Mouse (Mus musculus): ENCODE measurements at regions not wholly inside any gene's neighbourhood (a gene's known extent, or its start where the extent isn't known, plus 50 kb on each side); places are given as distances from the start of the nearest gene placed in this dataset.

DNA sequence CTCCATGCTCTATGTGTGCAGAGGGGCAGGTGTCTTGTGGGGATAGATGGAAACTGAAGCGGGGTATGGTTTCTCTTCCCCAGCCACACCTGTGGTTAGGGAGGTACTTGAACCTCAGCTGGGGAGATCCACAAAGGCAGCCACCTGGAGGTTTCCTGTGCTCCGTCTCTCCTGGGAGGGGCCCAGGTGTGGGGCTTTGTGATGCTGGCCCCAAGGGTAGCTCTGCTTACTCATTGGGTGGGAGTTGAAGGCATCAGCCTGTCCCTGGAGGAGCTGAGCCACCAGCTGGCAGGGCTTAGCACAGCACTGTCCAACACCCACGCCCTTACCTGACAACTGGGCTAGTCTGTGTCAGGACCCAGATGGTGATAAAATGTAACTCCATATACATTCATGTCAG lies 81.4 kb downstream of the Lhx2 start:
- Histone ChIP-seq H3K9me3 (replicated peaks) (no peaks in the 10 kb centered on the region), H3K4me1 (peaks cover 14% of the 10 kb centered on the region), H3K36me3 (no peaks in the 10 kb centered on the region), H3K9ac (replicated peaks) (no peak overlapping the region), H3K4me3 (replicated peaks) (no peak overlapping the region), H3K4me2 (no peak overlapping the region), H3K27ac (replicated peaks) (no peak overlapping the region), H3K27me3 (replicated peaks) (no peaks in the 10 kb centered on the region)
- no peak for ATAC-seq (ENCODE audit: low FRiP score)
- WGBS: 65% methylated on average over 3 of the region's 3 CpGs

- no peaks in the 10 kb centered on the region for H3K9me3 ChIP-seq (replicated peaks)
- H3K4me1 ChIP-seq: peaks cover 14% of the 10 kb centered on the region
- no peak overlapping the region for H3K4me2 ChIP-seq
- H3K9ac ChIP-seq (replicated peaks): no peak overlapping the region
- H3K4me3 ChIP-seq (replicated peaks): no peak overlapping the region
- no peaks in the 10 kb centered on the region for H3K36me3 ChIP-seq
- H3K27me3 ChIP-seq (replicated peaks): no peaks in the 10 kb centered on the region
- WGBS: 90% methylated on average over 3 of the region's 3 CpGs
- ATAC-seq (ENCODE audit: low FRiP score): no peak
- no peak overlapping the region for H3K27ac ChIP-seq (replicated peaks)
These were observed 83.3 kb downstream of the Lhx2 start for GRCm38 (mm10) chr2:38422406-38422805.

DNA sequence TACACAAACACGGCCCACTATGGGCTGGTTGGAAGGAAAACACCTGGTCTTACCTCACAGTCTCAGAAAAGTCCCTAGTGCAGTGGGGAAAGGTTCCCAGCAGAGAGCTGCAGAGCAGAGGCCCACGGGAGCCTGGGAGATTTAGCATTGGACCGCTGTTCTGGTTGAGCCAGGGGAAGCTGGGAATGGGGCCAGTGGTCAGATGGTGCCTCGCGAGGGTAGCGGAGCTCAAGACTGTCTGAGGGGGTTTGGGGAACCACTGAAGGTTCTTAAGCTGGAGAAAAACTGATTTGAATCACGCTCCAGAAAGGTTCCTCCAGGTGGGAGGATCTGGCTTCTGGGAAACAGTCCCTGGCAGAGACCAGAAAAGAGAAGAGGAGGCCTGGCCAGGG lies 84.8 kb downstream of the Lhx2 start:
- H3K9me3 ChIP-seq (replicated peaks): no peaks in the 10 kb centered on the region
- H3K4me1 ChIP-seq: peaks cover 14% of the 10 kb centered on the region
- WGBS: 20% methylated on average over 7 of the region's 7 CpGs
- 0 out of 2 replicates have a peak overlapping the region, but pooled peaks have one; percentile 11 for H3K9ac ChIP-seq (replicated peaks)
- peak overlapping the region; percentile 44 for H3K4me2 ChIP-seq
- no peak overlapping the region for H3K27ac ChIP-seq (replicated peaks)
- no peak overlapping the region for H3K4me3 ChIP-seq (replicated peaks)
- no peaks in the 10 kb centered on the region for H3K27me3 ChIP-seq (replicated peaks)
- no peaks in the 10 kb centered on the region for H3K36me3 ChIP-seq
- ATAC-seq (ENCODE audit: low FRiP score): peak; percentile 25; the same call in 1 of the 2 replicates

DNA sequence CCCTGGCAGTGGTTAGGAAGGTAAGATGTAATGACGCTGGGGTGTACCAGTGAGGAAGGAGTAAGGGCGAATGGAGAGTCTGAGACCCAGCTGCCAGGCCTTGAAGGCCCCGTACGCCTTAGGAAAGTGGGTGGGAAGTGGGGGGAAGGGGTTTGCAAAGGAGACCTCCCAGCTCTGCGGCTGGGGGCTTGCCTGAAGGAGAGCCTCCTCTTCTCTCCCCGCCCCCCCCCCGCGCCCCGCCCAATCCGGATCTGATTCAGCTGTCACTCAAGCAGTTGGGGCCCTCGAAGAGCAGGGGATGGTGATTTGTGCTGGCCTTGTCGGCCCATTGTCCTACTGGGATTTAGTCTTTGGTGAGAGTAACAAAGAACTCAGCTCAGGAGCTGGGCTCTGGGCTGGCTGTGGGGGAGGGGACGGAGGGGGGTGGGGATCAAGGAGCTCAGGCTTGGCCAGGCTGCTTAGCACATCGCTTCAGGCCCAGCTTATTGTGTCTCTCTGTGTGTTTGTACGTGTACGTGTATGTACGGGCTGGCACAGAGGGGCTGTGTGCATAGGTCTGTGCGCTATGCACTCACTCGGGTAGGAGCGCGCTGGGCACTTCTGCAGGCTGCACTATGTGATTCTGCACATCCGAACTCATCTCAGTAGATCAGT lies 85.3 kb downstream of the Lhx2 start:
- Histone ChIP-seq H3K9me3 (replicated peaks) (no peaks in the 10 kb centered on the region), H3K36me3 (no peaks in the 10 kb centered on the region), H3K27me3 (replicated peaks) (no peaks in the 10 kb centered on the region), H3K4me2 (peak overlapping the region; percentile 44), H3K9ac (replicated peaks) (0 out of 2 replicates have a peak overlapping the region, but pooled peaks have one; percentile 23), H3K4me1 (peaks cover 14% of the 10 kb centered on the region), H3K4me3 (replicated peaks) (0 out of 2 replicates have a peak overlapping the region, but pooled peaks have one; percentile 10), H3K27ac (replicated peaks) (no peak overlapping the region)
- peak; percentile 68 for ATAC-seq (ENCODE audit: low FRiP score)
- WGBS: 2% methylated on average over 22 of the region's 22 CpGs

DNA sequence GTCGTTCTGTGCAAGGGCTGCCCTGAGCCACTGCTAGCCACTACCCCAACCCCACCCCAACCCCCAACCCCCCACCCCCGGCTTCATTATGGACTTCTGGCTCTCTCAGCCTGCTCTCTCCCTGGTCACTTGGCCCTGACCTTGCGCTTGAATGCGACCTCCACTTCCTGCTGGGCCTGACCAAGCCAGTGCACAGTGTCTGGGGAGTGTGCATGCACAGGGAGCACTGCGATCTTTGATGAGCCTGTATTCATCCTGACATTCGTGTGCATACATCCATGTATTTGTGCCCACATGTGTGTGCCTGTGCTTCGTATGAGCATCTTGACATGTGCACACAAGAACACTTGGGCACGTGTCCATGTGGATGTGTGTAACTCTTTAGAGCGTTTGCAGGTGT lies 85.9 kb downstream of the Lhx2 start:
- Histone ChIP-seq H3K36me3 (no peaks in the 10 kb centered on the region), H3K9me3 (replicated peaks) (no peaks in the 10 kb centered on the region), H3K27me3 (replicated peaks) (no peaks in the 10 kb centered on the region), H3K9ac (replicated peaks) (no peak overlapping the region), H3K4me2 (peak overlapping the region; percentile 44), H3K4me1 (peaks cover 14% of the 10 kb centered on the region), H3K27ac (replicated peaks) (no peak overlapping the region), H3K4me3 (replicated peaks) (no peak overlapping the region)
- ATAC-seq (ENCODE audit: low FRiP score): peak; percentile 17; the same call in 1 of the 2 replicates
- 23% methylated on average over 9 of the region's 9 CpGs for WGBS

- no peak for ATAC-seq (ENCODE audit: low FRiP score)
- Histone ChIP-seq H3K4me2 (no peak overlapping the region), H3K4me1 (no peaks in the 10 kb centered on the region; the same call in 1 of the 2 replicates), H3K4me3 (replicated peaks) (no peak overlapping the region), H3K9ac (replicated peaks) (no peak overlapping the region), H3K9me3 (replicated peaks) (no peaks in the 10 kb centered on the region), H3K27ac (replicated peaks) (no peak overlapping the region), H3K36me3 (no peaks in the 10 kb centered on the region), H3K27me3 (replicated peaks) (no peaks in the 10 kb centered on the region)
- WGBS: 37% methylated on average over 6 of the region's 6 CpGs
These were observed 81.6 kb upstream of the Nek6 start for GRCm38 (mm10) chr2:38429752-38430378.

DNA sequence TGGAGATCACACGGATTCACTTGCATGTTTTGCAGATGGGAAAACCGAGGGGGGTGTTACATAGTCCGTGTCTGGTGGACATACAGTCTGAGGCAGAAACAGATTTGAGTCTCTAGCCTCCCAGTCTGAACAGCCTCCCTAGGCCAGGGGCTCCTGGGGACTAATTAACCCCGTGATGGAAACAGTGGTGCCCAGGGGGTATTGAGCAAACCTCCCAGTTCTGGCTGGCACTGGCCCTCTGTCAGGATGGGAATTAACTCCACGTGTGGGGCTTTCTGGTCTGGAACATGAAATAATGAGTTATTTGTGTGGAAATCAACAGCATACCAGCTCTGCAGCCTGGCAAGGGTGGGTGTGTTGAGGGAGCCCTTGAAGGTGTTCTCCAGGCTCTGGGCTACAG lies 79.9 kb upstream of the Nek6 start:
- H3K27ac ChIP-seq (replicated peaks): no peak overlapping the region
- no peaks in the 10 kb centered on the region for H3K36me3 ChIP-seq
- no peak overlapping the region for H3K4me2 ChIP-seq
- no peak overlapping the region for H3K4me3 ChIP-seq (replicated peaks)
- no peak for ATAC-seq (ENCODE audit: low FRiP score)
- H3K27me3 ChIP-seq (replicated peaks): no peaks in the 10 kb centered on the region
- H3K9me3 ChIP-seq (replicated peaks): no peaks in the 10 kb centered on the region
- WGBS: 72% methylated on average over 5 of the region's 5 CpGs
- no peak overlapping the region for H3K9ac ChIP-seq (replicated peaks)
- no peaks in the 10 kb centered on the region for H3K4me1 ChIP-seq

DNA sequence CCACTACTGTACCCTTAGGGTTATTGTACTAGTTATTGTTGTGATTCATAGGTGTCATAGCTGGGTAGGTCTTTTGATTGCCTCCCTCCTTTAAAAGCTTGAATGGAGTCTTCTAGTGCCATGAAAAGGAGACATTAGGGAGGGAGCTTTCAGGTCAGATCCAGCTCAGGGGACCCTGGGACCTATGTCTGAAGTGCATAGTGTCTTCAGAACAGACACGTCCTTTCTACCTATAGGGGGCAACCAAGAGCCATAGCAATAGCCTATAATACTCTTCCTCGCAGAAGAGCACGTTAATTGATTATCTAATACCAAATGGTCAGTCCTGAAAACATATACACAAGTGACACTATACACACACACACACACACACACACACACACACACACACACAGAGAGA lies 77.7 kb upstream of the Nek6 start:
- 0 out of 2 replicates have a peak, but pooled peaks cover 2% of the 10 kb centered on the region for H3K27me3 ChIP-seq (replicated peaks)
- H3K4me1 ChIP-seq: no peaks in the 10 kb centered on the region
- H3K27ac ChIP-seq (replicated peaks): no peak overlapping the region
- H3K4me2 ChIP-seq: no peak overlapping the region
- H3K9me3 ChIP-seq (replicated peaks): no peaks in the 10 kb centered on the region
- no peak overlapping the region for H3K9ac ChIP-seq (replicated peaks)
- 30% methylated on average over 3 of the region's 3 CpGs for WGBS
- no peak overlapping the region for H3K4me3 ChIP-seq (replicated peaks)
- no peak for ATAC-seq (ENCODE audit: low FRiP score)
- no peaks in the 10 kb centered on the region for H3K36me3 ChIP-seq

DNA sequence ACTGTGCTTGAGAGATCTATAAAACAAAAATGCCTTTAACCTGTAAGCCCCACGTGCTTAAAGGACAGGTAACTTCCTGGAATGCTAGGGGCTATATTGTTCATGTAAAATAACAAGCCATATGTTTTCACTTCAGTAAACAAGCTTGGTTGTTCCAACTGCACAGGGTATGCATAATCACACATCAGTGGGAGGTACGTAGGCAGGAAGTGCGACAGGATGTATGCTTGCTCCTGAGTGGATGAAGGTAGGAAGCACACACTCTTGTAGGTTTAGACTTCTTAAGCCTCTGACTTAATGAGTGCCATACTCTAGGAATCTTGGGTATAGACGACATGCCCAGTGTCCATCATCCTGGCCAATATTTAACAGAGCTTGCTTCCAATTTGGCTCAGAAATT lies 74.7 kb upstream of the Nek6 start:
- ATAC-seq (ENCODE audit: low FRiP score): no peak

GRCm38 (mm10) chr2:38439191-38439590 lies 72.3 kb upstream of the Nek6 start:
- no peaks in the 10 kb centered on the region for H3K9me3 ChIP-seq (replicated peaks)
- H3K9ac ChIP-seq (replicated peaks): no peak overlapping the region
- H3K36me3 ChIP-seq: no peaks in the 10 kb centered on the region
- 0 out of 2 replicates have a peak, but pooled peaks cover 2% of the 10 kb centered on the region for H3K27me3 ChIP-seq (replicated peaks)
- H3K4me1 ChIP-seq: no peaks in the 10 kb centered on the region
- H3K4me2 ChIP-seq: no peak overlapping the region
- H3K4me3 ChIP-seq (replicated peaks): no peak overlapping the region
- 93% methylated on average over 6 of the region's 6 CpGs for WGBS
- ATAC-seq (ENCODE audit: low FRiP score): no peak
- H3K27ac ChIP-seq (replicated peaks): no peak overlapping the region

More for the DNA sequence above, 74.7 kb upstream of the Nek6 start:
- Histone ChIP-seq H3K9me3 (replicated peaks) (no peaks in the 10 kb centered on the region), H3K27me3 (replicated peaks) (0 out of 2 replicates have a peak, but pooled peaks cover 2% of the 10 kb centered on the region), H3K36me3 (no peaks in the 10 kb centered on the region), H3K4me3 (replicated peaks) (no peak overlapping the region), H3K4me2 (no peak overlapping the region), H3K9ac (replicated peaks) (no peak overlapping the region), H3K4me1 (no peaks in the 10 kb centered on the region), H3K27ac (replicated peaks) (no peak overlapping the region)
- WGBS: 81% methylated on average over 4 of the region's 4 CpGs

- no peak overlapping the region for H3K4me3 ChIP-seq (replicated peaks)
- no peaks in the 10 kb centered on the region for H3K4me1 ChIP-seq
- no peak overlapping the region for H3K4me2 ChIP-seq
- no peaks in the 10 kb centered on the region for H3K36me3 ChIP-seq
- no peak overlapping the region for H3K27ac ChIP-seq (replicated peaks)
- ATAC-seq (ENCODE audit: low FRiP score): no peak
- H3K9ac ChIP-seq (replicated peaks): no peak overlapping the region
- H3K9me3 ChIP-seq (replicated peaks): no peaks in the 10 kb centered on the region
- H3K27me3 ChIP-seq (replicated peaks): 0 out of 2 replicates have a peak, but pooled peaks cover 2% of the 10 kb centered on the region
- WGBS: 86% methylated on average over 5 of the region's 5 CpGs
These were observed 71.5 kb upstream of the Nek6 start for GRCm38 (mm10) chr2:38439973-38440372.

DNA sequence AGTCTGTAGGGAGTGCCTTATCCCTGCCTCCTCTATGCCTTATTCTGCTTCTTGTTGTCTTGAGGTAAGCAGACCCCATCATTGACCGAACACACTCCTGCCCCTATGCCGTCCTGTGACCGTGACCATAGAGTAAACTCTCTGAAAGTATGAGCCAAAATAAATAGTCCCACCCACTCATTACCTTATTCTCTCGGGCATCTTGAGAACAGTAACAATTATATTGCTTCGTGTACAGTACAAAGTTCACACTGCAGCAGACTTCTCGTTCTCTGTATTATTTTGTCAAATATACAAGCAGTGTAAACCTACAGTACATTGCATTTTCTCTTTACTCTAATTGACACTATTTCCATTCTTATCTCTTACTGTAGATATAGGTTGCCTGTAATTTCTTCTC lies 62.4 kb upstream of the Nek6 start:
- Histone ChIP-seq H3K4me3 (replicated peaks) (no peak overlapping the region), H3K9ac (replicated peaks) (no peak overlapping the region), H3K27ac (replicated peaks) (no peak overlapping the region), H3K9me3 (replicated peaks) (no peaks in the 10 kb centered on the region), H3K27me3 (replicated peaks) (no peaks in the 10 kb centered on the region), H3K4me2 (no peak overlapping the region), H3K36me3 (no peaks in the 10 kb centered on the region), H3K4me1 (no peaks in the 10 kb centered on the region)
- 93% methylated on average over 6 of the region's 6 CpGs for WGBS
- no peak for ATAC-seq (ENCODE audit: low FRiP score)

All from neural tube, embryonic 15.5 days (tissue).